Mouse (Mus musculus): ENCODE results near the gene Uba52. TPM values are rescaled to one million over a fixed set of nuclear protein-coding genes. Genes with fewer than 3 reads are reported as not detected.

Uba52 gene
- total RNA-seq, 2 experiments from 2014 or later, result 1,251 to 1,480 TPM

GRCm38 (mm10) chr8:70461765-70462515 lies 48.7 kb downstream of the Uba52 start:
- no peak for ATAC-seq (replicated peaks; ENCODE audit: low FRiP score, poor library complexity, severe bottlenecking)

GRCm38 (mm10) chr8:70460606-70461005 lies 50.0 kb downstream of the Uba52 start:
- ATAC-seq (replicated peaks; ENCODE audit: low FRiP score, poor library complexity, severe bottlenecking), result no peak

- ATAC-seq (replicated peaks; ENCODE audit: low FRiP score, poor library complexity, severe bottlenecking), result no peak
Observed at GRCm38 (mm10) chr8:70460199-70460598, 50.4 kb downstream of the Uba52 start.

GRCm38 (mm10) chr8:70459636-70460035 lies 51.0 kb downstream of the Uba52 start:
- no peak for ATAC-seq (replicated peaks; ENCODE audit: low FRiP score, poor library complexity, severe bottlenecking)

DNA sequence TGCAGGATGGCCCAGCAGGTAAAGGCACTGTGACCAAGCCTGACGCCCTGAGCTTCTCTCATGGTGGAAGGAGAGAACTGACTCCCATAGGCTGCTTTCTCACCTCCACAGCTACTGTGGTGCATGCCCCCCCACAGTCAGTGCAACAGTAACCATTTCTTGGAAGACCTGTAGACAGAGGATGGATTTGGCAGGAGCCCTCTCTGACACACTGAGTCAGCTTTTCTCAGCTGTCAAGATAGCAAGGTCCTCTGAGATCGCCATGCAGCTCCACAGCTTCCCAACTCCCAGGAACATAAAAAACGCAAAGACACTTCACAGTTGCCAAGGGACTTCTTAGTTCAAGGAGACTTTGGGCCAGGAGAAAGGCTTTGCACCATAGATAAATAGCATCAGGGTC lies 52.1 kb downstream of the Uba52 start:
- ATAC-seq (replicated peaks; ENCODE audit: low FRiP score, poor library complexity, severe bottlenecking), result no peak

Other genes starting within 250 kb of the Uba52 start
- 1.3 TPM in 1 of 2 replicates, not detected in the other for gene Homer3, start 228.0 kb downstream of the Uba52 start, total RNA-seq (2015; ENCODE audit: low replicate concordance)
- not detected in 2 replicates for gene Homer3, start 228.0 kb downstream of the Uba52 start, total RNA-seq (2017; ENCODE audit: low replicate concordance)
- gene Ddx49, start 208.3 kb downstream of the Uba52 start, total RNA-seq (2015; ENCODE audit: low replicate concordance), result 2.5 and 9.2 TPM in 2 replicates
- gene Ddx49, start 208.3 kb downstream of the Uba52 start, total RNA-seq (2017; ENCODE audit: low replicate concordance), result 12.5 and 30.4 TPM in 2 replicates
- gene Cope, start 208.3 kb downstream of the Uba52 start, total RNA-seq (2015; ENCODE audit: low replicate concordance), result 78.6 and 122 TPM in 2 replicates
- gene Cope, start 208.3 kb downstream of the Uba52 start, total RNA-seq (2017; ENCODE audit: low replicate concordance), result 16.7 and 51.7 TPM in 2 replicates
- not detected in 2 replicates for gene Cers1, start 195.0 kb downstream of the Uba52 start, total RNA-seq (2015; ENCODE audit: low replicate concordance)
- gene Cers1, start 195.0 kb downstream of the Uba52 start, total RNA-seq (2017; ENCODE audit: low replicate concordance), result not detected in 2 replicates
- not detected in 2 replicates for gene Gdf1, start 181.0 kb downstream of the Uba52 start, total RNA-seq (2015; ENCODE audit: low replicate concordance)
- gene Gdf1, start 181.0 kb downstream of the Uba52 start, total RNA-seq (2017; ENCODE audit: low replicate concordance), result not detected in 2 replicates
- gene Upf1, start 157.5 kb downstream of the Uba52 start, total RNA-seq (2015; ENCODE audit: low replicate concordance), result 18.4 and 20.2 TPM in 2 replicates
- gene Upf1, start 157.5 kb downstream of the Uba52 start, total RNA-seq (2017; ENCODE audit: low replicate concordance), result 32.5 and 43.9 TPM in 2 replicates
- not detected in 2 replicates for gene Comp, start 137.2 kb downstream of the Uba52 start, total RNA-seq (2015; ENCODE audit: low replicate concordance)
- gene Comp, start 137.2 kb downstream of the Uba52 start, total RNA-seq (2017; ENCODE audit: low replicate concordance), result 0.39 TPM in 1 of 2 replicates, not detected in the other
- 3.8 and 8.6 TPM in 2 replicates for gene Crtc1, start 71.2 kb downstream of the Uba52 start, total RNA-seq (2015; ENCODE audit: low replicate concordance)
- gene Crtc1, start 71.2 kb downstream of the Uba52 start, total RNA-seq (2017; ENCODE audit: low replicate concordance), result 0.64 and 2.3 TPM in 2 replicates
- 5.0 and 10.1 TPM in 2 replicates for gene Klhl26, start 33.8 kb downstream of the Uba52 start, total RNA-seq (2015; ENCODE audit: low replicate concordance)
- 4.0 and 5.1 TPM in 2 replicates for gene Klhl26, start 33.8 kb downstream of the Uba52 start, total RNA-seq (2017; ENCODE audit: low replicate concordance)
- gene Tmem59l, start 23.4 kb downstream of the Uba52 start, total RNA-seq (2015; ENCODE audit: low replicate concordance), result 3.2 TPM in 1 of 2 replicates, not detected in the other
- not detected in 2 replicates for gene Tmem59l, start 23.4 kb downstream of the Uba52 start, total RNA-seq (2017; ENCODE audit: low replicate concordance)
- gene Crlf1, start 17.6 kb downstream of the Uba52 start, total RNA-seq (2015; ENCODE audit: low replicate concordance), result not detected in 2 replicates
- gene Crlf1, start 17.6 kb downstream of the Uba52 start, total RNA-seq (2017; ENCODE audit: low replicate concordance), result 1.4 TPM in 1 of 2 replicates, not detected in the other
- 22.3 TPM in 1 of 2 replicates, not detected in the other for gene Rex1bd, start 4.0 kb downstream of the Uba52 start, total RNA-seq (2015; ENCODE audit: low replicate concordance)
- 17.8 and 19.6 TPM in 2 replicates for gene Rex1bd, start 4.0 kb downstream of the Uba52 start, total RNA-seq (2017; ENCODE audit: low replicate concordance)
- 28.9 and 45.8 TPM in 2 replicates for gene Fkbp8, start 16.9 kb upstream of the Uba52 start, total RNA-seq (2015; ENCODE audit: low replicate concordance)
- gene Fkbp8, start 16.9 kb upstream of the Uba52 start, total RNA-seq (2017; ENCODE audit: low replicate concordance), result 74.7 and 94.6 TPM in 2 replicates
- 27.8 and 34.4 TPM in 2 replicates for gene Kxd1, start 17.2 kb upstream of the Uba52 start, total RNA-seq (2015; ENCODE audit: low replicate concordance)
- gene Kxd1, start 17.2 kb upstream of the Uba52 start, total RNA-seq (2017; ENCODE audit: low replicate concordance), result 11.8 and 14.4 TPM in 2 replicates
- 10.5 and 22.3 TPM in 2 replicates for gene Ell, start 28.7 kb upstream of the Uba52 start, total RNA-seq (2015; ENCODE audit: low replicate concordance)
- 2.8 and 15.5 TPM in 2 replicates for gene Ell, start 28.7 kb upstream of the Uba52 start, total RNA-seq (2017; ENCODE audit: low replicate concordance)
- 5.8 and 15.9 TPM in 2 replicates for gene Isyna1, start 83.6 kb upstream of the Uba52 start, total RNA-seq (2015; ENCODE audit: low replicate concordance)
- 2.5 and 8.0 TPM in 2 replicates for gene Isyna1, start 83.6 kb upstream of the Uba52 start, total RNA-seq (2017; ENCODE audit: low replicate concordance)
- gene Ssbp4, start 98.1 kb upstream of the Uba52 start, total RNA-seq (2015; ENCODE audit: low replicate concordance), result 9.0 and 13.0 TPM in 2 replicates
- 18.1 and 30.6 TPM in 2 replicates for gene Ssbp4, start 98.1 kb upstream of the Uba52 start, total RNA-seq (2017; ENCODE audit: low replicate concordance)
- 2.5 and 11.7 TPM in 2 replicates for gene Lrrc25, start 105.4 kb upstream of the Uba52 start, total RNA-seq (2015; ENCODE audit: low replicate concordance)
- 2.3 and 3.5 TPM in 2 replicates for gene Lrrc25, start 105.4 kb upstream of the Uba52 start, total RNA-seq (2017; ENCODE audit: low replicate concordance)
- not detected in 2 replicates for gene Gdf15, start 121.7 kb upstream of the Uba52 start, total RNA-seq (2015; ENCODE audit: low replicate concordance)
- not detected in 2 replicates for gene Gdf15, start 121.7 kb upstream of the Uba52 start, total RNA-seq (2017; ENCODE audit: low replicate concordance)
- 0.36 and 6.3 TPM in 2 replicates for gene Pgpep1, start 149.6 kb upstream of the Uba52 start, total RNA-seq (2015; ENCODE audit: low replicate concordance)
- gene Pgpep1, start 149.6 kb upstream of the Uba52 start, total RNA-seq (2017; ENCODE audit: low replicate concordance), result under 0.01 and 3.0 TPM in 2 replicates
- gene Lsm4, start 162.4 kb upstream of the Uba52 start, total RNA-seq (2015; ENCODE audit: low replicate concordance), result 86.5 and 93.1 TPM in 2 replicates
- gene Lsm4, start 162.4 kb upstream of the Uba52 start, total RNA-seq (2017; ENCODE audit: low replicate concordance), result 38.4 and 57.6 TPM in 2 replicates
- 26.7 and 36.0 TPM in 2 replicates for gene Jund, start 188.1 kb upstream of the Uba52 start, total RNA-seq (2015; ENCODE audit: low replicate concordance)
- gene Jund, start 188.1 kb upstream of the Uba52 start, total RNA-seq (2017; ENCODE audit: low replicate concordance), result 21.1 and 32.0 TPM in 2 replicates
- not detected in 2 replicates for gene Iqcn, start 192.7 kb upstream of the Uba52 start, total RNA-seq (2015; ENCODE audit: low replicate concordance)
- not detected in 2 replicates for gene Iqcn, start 192.7 kb upstream of the Uba52 start, total RNA-seq (2017; ENCODE audit: low replicate concordance)
- gene Gm3336, start 207.7 kb upstream of the Uba52 start, total RNA-seq (2015; ENCODE audit: low replicate concordance), result not detected in 2 replicates
- gene Gm3336, start 207.7 kb upstream of the Uba52 start, total RNA-seq (2017; ENCODE audit: low replicate concordance), result not detected in 2 replicates
- 0.72 and 0.84 TPM in 2 replicates for gene Pde4c, start 212.9 kb upstream of the Uba52 start, total RNA-seq (2015; ENCODE audit: low replicate concordance)
- not detected in 2 replicates for gene Pde4c, start 212.9 kb upstream of the Uba52 start, total RNA-seq (2017; ENCODE audit: low replicate concordance)
- 7.1 TPM in 1 of 2 replicates, not detected in the other for gene Rab3a, start 243.9 kb upstream of the Uba52 start, total RNA-seq (2015; ENCODE audit: low replicate concordance)
- 2.2 and 4.9 TPM in 2 replicates for gene Rab3a, start 243.9 kb upstream of the Uba52 start, total RNA-seq (2017; ENCODE audit: low replicate concordance)

Data from erythroid progenitor cell, adult 5-6 weeks (primary cell).